Mouse (Mus musculus) brain, adult 2 months (tissue): ENCODE data around the gene Pkp4.

ENCODE experiments used
- DNase-seq: peaks from one replicate; pipeline ENCODE4 v3.0.0; 2011; ENCODE audit warnings: low read depth, low spot score

Pkp4 gene

DNA sequence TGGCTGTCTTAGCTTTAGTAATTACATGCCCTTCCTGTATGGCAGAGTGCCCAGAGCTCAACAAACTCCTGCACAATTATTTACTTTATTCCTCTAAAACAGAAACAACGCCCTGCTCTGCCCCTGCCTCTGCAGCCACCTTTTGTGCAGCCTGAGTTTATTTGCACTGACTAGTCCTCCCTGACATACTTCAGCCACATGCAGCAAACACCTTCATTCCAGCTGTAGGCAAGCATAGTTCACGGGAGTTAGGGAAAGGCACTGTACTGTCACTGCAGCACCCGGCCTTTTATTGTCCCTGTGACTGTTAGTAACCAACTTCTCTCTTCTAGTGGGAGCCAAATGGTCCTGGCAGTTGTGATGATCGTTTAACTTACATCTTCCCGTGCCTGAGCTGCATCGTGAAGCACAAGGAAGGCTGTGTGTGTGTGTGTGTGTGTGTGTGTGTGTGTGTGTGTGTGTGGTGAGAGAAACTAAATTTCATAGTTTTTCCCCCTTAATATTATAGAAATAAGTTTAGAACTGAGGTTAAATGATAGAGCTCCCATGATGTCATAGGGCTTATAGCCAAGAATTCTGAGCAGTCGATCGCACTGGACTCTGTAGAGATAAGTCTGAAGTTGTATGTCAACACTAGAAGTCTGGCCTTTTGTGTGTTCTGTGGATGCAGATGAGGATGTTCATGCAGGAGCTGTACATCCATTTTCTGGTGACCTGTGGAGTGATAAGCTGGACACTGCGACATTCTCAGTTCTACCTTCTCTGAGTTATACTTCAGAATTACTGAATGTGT, 59.5 kb downstream of the Pkp4 start:
- no peak for DNase-seq

DNA sequence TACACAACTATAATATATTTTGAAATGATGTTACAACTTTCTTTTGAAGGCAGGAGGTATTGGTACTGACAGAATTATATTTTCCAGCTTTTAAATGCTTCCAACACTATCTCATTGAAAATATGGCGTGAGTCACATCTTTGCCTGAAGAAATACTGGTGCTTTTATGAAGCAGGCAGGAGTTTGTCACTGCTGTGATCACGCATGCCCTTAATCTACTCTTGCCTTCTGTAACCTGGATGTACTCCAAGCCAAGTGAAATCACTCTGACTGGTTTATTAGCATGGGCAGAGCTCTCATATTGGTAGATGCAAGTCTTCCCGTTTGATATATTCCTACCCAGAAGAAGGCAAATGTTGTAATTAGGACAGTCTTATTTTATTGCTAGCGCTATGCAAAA, 65.7 kb downstream of the Pkp4 start:
- peak; percentile 75 for DNase-seq

DNA sequence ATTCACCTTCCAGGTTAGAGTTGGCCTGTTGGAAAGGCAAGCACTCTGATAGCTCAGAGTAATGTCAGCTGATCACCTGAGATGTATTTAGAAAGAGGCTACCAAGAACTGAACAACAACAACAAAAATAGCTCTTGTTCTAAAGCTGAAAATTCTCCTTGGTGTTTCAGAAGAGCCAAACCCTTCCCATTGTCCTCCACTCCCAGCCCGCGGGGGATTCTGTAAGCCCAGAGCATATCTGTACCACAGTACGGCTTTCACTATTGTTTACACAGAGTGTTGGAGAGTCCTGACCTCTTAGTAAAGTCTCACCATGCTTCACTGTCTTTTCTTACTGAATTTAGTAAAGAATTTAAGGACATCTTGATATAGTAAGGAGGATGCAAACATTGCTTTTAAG, 66.4 kb downstream of the Pkp4 start:
- no peak for DNase-seq

DNA sequence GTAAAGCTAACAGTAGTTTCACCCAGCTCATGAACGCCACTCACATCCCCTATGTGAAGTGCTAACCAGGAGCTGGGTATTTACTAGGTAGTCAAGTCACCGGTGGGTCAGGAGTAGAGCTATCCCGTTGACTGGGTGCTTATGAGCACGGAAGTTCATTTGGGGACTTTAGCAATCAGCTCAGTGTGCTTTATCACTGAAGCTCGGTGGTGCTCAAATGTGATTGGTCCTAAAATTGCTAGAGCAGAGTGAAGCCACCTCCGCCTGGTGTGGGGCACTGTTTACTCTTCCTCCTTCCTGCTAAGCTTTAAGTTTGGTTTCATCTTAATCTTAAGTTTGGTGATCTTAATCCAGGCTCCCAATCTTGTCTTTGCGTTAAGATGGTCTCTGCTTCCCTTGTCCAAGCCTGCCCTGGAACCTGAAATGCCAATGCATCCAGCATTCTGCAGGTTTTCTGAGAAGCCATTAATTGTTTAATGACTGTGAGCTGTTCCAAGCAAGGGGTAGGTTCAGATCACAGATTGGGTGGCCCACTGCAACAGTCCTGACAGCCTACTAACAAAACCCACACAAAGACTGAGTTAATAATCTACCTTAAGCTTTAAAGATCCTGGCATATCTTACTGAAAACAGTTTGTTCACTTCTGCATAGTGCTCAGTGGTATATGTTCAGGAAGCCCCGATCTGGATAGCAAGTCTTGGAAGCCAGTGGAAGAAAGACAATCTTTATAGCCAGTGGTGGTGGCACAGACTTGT, 67.0 kb downstream of the Pkp4 start:
- no peak for DNase-seq

DNA sequence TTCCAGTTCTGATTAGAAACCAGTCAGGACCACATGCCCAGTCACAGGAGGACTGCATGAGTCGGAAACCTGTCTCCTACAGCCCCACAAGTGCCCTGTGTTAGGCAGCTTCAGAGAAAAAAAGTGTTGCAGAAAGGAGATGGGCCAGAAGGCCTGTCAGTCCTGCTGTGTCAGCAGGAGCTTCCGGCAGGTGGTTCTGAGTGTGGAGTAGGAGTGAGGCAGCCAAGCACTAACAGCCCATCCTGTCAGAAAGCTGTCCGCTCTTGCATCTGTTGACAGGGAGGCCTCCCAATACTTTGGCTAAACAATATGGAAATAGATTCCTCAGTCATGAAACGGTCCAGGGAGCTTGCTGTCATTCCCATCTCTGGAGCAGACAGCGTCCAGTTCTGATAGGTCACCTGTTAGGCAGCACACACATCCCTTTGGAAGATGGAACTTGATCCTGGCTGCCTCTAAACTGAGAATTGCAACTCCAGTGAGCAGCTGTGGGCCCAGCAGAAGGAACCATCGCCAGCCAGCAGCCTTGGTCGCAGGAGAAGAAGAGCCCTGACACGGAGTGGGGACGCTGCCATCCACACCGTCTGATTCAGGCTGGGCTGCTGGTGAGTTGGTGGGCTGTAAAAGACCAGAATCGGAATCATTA, 68.7 kb downstream of the Pkp4 start:
- DNase-seq: peak; percentile 94

DNA sequence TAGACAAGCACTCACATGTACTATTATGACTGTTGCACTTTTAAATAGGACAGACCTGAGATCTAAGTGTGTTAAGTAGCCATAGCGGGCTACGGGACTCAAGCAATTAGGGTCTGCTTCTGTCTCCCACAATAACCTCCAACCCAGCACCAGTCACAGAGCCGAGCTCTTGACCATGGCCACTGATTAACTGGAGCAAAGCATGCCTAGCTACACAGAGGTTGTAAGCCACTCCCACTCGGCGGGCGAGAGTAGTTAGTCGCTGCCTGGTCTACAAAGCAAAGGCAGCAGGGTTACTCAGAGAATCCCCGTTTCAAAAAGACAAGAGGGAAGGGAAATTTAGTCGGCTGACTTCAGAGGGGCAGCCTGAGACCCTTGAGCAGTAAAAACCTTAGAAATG, 70.0 kb downstream of the Pkp4 start:
- no peak for DNase-seq

DNA sequence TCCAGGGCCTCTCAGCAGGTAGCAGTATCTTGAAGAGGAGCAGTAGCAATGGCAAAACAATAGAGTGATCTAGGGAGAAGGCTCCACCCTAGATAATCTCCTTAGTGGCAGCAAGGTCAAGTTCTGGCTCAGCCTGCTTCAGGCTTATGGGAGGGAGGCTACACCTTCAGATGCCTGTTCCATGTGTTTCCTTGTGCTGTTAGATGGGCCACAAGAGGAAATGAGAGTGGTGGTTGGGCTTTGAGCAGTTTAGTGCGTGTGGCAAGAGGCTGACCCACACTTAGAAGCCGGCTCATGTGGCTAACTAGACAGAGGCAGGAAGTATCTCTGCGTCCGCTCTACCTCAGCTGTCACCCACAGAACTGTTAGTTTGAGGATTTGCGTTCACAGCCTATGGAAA, 70.9 kb downstream of the Pkp4 start:
- no peak for DNase-seq

DNA sequence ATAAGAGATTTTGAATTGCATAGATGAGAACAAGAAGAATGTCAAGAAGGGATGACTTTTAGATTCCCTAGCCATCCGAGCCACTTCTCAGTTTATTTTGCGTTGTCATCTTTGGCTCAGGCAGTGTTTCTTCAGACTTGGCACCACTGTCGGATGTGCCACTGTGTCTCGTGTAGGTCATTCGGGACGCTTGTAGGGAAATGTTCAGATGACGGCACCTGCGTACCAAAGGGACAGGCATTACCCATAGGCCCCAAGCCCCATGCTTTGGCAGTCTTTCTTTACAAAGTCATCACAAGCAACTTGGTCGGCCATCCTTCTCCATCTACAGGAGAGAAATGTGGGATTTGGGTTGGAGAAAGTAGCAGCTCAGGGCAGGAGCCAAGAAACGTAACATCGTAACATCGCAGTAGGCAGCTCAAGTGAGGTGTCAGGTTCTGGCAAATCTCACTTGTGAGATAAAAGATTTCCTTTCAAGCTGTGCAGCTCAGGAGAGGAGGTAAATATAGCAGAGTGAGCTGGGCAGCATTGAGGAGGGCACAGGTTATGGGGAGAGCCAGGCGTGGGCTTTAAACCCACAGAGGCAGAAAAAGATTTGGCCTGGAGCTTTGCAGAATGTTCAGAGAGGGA, 72.8 kb downstream of the Pkp4 start:
- DNase-seq: peak; percentile 62

DNA sequence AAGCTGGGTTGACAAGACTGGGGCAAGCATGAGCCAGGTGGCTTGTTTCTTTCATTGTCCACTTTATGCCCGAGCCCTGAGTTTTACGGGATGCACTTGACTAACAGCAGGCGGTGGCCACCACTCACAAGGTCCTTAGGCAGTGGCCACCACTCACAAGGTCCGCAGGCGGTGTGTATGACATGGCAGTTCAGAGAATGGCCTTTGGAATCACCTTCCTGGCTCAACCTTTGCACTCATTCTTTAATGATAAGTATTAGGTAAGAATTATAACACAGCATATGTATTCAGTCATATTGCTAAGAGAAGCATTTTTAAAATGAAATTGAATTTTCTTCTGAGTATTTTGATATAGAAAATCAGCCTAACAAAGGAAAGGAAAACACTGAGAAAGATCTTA, 73.3 kb downstream of the Pkp4 start:
- no peak for DNase-seq

DNA sequence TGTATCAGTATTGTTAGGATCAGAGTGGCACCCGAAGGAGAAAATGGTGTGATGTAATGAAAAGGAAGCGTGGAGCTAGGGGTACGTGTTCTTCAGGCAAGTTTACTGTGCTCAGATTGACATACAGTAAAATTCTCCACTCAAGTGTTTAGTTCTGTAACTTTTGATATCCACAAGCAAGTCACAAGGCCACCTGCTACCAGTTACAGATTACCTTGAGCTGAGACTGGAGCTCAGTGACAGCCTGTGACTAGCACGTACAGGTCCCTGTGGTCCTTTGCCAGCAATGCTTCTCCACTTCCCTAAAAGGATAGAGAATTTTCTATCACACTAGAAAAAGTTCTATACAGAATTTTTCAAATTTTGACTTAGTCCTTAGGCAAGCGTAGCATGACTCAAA, 73.9 kb downstream of the Pkp4 start:
- no peak for DNase-seq

DNA sequence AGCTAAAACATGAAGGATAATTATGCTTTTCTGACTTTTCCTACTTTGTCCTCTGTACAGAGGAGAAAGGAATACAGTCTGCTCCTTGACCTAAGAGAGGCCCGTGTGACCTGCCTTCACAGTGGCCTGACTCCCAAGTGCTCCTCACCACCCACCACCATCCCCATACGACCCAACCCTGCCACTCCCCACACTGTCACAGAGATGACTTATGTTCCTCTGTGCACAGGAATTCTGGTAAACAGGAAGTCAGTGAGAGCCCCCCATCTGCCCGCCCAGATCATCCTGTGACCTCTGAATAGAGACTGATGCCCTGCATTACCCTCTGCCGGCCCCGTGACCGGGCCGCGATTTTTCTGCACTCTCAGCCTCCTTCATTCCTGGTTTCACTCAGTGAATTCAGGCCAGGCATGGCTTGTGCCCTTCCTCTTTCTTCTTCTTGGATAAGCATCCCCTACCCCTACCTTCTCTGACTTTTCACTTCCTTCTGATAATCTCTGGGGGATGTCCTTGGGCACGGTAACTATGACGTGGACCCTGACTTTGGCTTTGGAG, 79.3 kb downstream of the Pkp4 start:
- no peak for DNase-seq

DNA sequence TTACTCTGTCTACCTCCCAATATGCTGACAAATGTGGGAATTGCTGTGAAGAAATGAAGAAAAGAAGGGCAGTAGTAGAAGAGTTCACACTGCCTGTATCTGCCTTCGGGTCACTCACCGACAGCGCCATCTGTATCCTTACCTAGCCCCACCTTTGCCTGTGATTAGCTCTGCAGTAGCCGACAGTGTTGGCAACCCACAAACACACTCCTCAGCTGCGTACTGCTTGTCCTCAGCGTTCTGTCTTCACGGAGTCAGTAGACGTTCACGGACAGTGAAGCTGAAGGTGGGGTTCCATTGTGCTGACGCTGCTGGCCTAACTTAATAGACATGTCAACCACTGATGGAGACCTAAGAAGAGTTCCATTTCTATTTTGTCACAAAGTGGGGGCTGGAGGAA, 81.5 kb downstream of the Pkp4 start:
- no peak for DNase-seq

DNA sequence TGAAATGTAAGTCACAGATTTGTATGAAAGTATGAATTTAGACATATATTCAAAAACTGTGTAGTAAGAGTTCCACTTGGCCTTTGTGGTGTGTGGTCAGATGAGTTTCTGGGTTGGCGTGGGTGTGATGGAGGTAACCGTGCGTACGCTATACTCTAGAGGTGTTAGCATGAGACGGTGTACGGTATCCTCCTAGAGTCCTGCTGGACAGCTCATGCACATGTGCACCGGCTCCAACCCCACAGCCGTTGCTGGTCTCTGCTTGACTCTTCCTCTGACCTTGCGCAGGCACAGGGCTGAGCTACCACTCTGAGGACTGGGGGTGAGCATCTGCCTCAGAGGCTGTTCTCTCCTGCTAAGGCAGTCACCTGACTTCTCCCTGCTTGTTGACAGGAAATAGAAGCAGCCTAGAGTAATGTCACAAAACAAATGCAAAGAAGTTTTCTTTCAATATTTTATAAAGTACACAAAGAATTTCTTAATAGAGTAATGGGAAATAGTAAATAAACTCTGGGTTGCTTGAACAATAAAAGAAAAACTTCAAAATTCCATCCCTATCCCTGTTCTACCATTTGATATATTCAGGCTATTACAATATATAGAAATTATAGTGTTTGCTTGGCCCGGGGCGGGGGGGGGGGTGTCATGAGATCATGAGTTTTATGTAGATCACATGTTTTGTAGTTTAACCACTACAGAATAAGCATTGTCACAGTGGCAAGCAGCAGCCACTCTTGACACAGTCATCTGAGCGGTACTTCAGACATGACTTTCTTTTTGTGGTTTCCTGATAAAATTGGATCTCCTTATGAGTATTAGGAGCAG, 83.8 kb downstream of the Pkp4 start:
- no peak for DNase-seq

DNA sequence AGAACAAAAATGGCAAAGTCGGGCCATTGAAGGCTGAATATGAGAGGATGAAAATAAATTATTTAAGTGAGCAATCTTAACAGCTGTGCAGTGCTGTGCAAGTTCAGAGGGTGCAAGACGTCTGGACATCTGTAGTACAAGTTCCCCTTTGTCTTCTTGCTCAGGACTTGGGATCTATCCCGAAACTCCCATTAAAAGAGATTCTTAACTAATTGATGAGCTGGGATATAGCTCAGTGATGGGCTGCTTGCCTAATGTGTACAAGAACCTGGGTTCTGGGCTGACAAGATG, 84.4 kb downstream of the Pkp4 start:
- no peak for DNase-seq

DNA sequence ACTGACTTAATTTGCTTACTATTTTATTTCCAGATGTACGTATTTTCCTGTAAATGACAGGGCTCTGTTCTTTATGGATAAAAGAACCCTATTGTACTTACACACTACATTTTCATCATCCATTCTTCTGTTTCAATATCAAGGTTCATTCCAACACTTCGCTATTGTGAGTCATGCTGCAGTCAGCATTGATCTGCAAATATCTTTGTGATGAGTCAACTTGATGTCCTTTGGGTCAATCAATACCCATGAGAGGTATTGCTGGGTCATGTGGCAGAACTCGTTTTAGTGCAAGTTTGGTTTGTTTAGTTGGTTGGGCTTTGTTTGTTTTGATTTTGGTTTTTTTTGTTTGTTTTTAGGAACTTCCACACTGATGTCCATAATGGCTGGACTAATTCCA, 88.2 kb downstream of the Pkp4 start:
- no peak for DNase-seq

DNA sequence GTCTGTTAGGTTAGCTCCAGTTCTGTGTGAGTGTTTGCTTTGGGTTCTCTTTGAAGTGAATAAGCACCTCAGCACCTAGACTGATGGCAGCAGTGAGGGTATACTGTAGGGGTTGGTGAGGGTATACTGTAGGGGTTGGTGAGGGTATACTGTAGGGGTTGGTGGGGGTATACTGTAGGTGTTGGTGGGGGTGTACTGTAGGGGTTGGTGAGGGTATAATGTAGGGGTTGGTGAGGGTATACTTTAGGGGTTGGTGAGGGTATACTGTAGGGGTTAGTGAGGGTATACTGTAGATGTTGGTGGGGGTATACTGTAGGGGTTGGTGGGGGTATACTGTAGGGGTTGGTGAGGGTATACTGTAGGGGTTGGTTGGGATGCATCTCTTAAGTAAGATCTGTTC, 92.2 kb downstream of the Pkp4 start:
- DNase-seq: no peak

DNA sequence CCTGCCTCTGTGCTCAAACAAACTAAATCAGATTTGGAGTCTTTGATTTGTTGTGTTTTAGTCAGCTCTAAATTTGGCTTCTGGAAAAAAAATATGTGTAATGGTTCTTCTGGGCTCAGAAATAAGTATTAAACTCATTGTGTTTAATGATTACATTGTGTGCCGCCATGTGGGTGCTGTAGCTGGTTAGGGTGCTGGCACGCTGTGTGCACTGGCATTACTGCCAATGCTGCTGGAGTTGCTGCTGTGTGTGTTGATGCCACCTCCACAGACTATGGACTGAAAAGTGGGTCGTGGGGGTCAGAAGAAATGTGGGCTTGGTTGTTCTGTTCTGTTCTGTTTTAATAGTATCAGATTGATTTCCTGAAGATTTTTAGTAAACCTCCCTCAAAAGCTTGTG, 92.8 kb downstream of the Pkp4 start:
- DNase-seq: peak; percentile 41

DNA sequence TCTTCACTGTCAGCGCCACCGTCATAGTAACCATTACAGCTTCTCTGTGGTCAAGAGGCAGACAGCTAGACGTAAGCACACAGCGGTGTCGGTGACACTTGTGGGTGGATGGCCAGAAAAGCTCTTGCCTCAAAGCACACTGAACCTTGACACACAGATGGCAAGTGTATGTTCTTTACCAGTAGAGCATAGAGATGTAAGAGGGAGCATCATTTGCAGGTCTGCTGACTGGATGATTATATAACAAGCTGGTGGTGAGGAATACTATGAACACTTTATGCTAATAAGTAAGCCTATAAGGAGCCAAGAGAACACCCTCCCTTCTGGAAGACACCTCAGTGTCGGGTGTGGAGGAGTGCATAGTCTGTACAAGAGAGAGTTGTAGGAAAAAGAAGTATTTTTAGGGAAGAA, 98.2 kb downstream of the Pkp4 start:
- DNase-seq: peak; percentile 88

DNA sequence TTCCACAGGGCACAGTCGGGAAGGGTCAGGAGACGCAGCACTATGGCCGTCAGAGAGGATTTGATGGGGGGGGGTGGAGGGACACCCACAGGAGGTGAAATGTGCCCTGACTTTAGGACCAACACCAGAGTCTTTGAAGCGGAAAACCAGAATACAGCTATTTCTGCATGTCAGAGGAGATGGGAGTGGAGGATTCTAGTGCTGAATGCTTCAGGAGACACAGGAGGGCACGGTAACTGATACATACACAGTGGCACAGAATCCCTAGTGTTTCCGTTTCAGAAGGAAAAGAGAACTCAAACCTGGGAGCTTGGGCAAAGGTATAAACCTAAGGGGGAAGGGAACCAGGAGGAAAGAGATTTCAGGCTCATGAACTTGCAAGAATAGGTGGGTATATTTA, 98.7 kb downstream of the Pkp4 start:
- DNase-seq: no peak

DNA sequence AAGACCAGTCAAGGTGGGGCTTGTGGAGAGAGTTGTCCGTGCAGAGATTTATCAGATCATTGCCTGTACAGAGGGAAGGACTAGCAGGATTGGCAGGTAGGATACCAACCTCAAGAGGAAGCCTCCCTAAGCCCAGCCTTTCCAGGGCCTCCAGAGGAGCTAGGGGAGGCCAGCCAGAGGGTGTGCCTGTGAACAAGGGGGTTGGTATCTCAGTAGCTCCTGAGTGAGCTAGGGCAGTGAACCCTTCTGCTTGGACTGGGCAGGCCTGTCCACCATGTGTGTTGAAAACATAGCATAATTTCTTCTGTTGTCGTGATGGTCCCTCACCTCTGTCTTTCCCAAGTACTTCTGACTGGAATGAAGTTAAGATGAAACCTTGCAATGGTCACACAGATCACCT, 100.6 kb downstream of the Pkp4 start:
- no peak for DNase-seq

DNA sequence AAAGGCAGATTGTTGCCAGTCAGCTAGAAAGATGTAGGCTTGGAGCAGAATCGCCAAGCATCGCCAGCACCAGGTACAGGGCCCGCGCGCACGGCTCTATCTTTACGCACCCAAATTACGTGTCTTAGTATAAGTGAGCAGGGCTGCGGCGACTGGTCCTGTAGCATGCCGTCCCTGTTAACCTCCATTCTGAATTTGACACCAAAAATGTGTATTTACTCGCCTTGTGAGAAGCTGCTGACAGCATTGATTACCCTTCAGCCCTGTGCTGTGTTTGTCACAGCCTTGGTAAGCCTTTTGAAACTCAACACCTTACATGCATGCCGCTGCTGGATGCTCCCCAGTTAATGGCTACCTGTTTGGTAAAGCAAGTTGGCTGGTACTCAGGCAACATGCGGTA, 105.8 kb downstream of the Pkp4 start:
- DNase-seq: no peak
